Mouse (Mus musculus) testis, adult 2 months (tissue): Measurements from ENCODE around the gene 1700012B07Rik. TPM values are rescaled to one million over a fixed set of nuclear protein-coding genes. Genes with fewer than 3 reads are reported as not detected.

Experiments used
- H3K27ac ChIP-seq: fragments of 200-500 bp; 2 replicates; pipeline ENCODE4 v1.5.1; 2012; ENCODE audit warnings: low read depth, low read length; ENCODE audit not compliant: control insufficient read depth, insufficient read depth
- H3K27me3 ChIP-seq: fragments of 200-500 bp; 2 replicates; pipeline ENCODE4 v1.6.1; 2012; ENCODE audit warnings: mild to moderate bottlenecking, low read length, moderate library complexity; ENCODE audit not compliant: control insufficient read depth, insufficient read depth
- H3K36me3 ChIP-seq: fragments of 200-500 bp; 2 replicates; pipeline ENCODE4 v1.6.1; 2012; ENCODE audit warnings: mild to moderate bottlenecking, low read length; ENCODE audit not compliant: control insufficient read depth, insufficient read depth
- H3K4me1 ChIP-seq: fragments of 200-500 bp; 2 replicates; pipeline ENCODE4 v1.6.1; 2012; ENCODE audit warnings: low read length; ENCODE audit not compliant: control insufficient read depth, insufficient read depth
- H3K4me3 ChIP-seq: fragments of 200-500 bp; 2 replicates; pipeline ENCODE4 v1.5.1; 2012; ENCODE audit warnings: low read depth, mild to moderate bottlenecking, low read length, moderate library complexity, mixed read lengths; ENCODE audit not compliant: control insufficient read depth
- CTCF ChIP-seq: fragments of 200-500 bp; IDR thresholded peaks from 2 replicates; pipeline ENCODE4 v1.5.1; 2012; ENCODE audit warnings: low read depth, mild to moderate bottlenecking, inconsistent platforms, low read length, moderate library complexity; ENCODE audit not compliant: control insufficient read depth, insufficient read depth, insufficient replicate concordance
- POLR2A ChIP-seq: fragments of 200-500 bp; IDR thresholded peaks from 2 replicates; pipeline ENCODE4 v1.6.1; 2012; ENCODE audit warnings: low read depth, mild to moderate bottlenecking, inconsistent platforms, low read length, moderate library complexity; ENCODE audit not compliant: control insufficient read depth
- polyA plus RNA-seq: library from polyadenylated mRNA; depleted of rRNA; stranded (reverse); fragments of >200 nt; gene quantifications from 2 replicates; pipeline ENCODE4 v1.2.3, GENCODE M21; 2012; rRNA removed

1700012B07Rik gene
- polyA plus RNA-seq, 1 experiment = 217 TPM

DNA sequence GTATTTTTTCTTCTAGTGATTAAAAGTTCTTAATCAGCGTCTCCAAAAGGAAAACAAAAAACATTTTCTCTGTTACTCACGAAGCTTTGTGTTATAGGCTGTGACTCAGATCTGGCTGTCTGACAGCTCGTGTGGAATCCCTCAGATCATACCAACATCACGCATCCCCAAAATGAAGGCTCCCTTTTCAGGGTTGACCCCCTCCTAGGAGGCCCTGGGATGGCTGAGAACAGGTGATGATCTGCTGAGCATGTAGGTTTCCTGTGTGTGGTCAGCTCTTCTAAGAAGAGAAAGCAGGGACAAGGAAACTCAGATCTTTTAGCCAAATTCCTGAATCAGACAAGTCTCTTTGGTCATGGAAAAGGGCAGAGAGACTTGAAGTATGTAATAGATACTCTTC is 82.6 kb downstream of the 1700012B07Rik start:
- Histone ChIP-seq H3K27ac (no peak overlapping the region), H3K36me3 (no peaks in the 10 kb centered on the region), H3K4me1 (no peaks in the 10 kb centered on the region), H3K27me3 (no peaks in the 10 kb centered on the region), H3K4me3 (no peak overlapping the region)
- TF ChIP-seq CTCF = no peak
- no peak for TF ChIP-seq POLR2A

DNA sequence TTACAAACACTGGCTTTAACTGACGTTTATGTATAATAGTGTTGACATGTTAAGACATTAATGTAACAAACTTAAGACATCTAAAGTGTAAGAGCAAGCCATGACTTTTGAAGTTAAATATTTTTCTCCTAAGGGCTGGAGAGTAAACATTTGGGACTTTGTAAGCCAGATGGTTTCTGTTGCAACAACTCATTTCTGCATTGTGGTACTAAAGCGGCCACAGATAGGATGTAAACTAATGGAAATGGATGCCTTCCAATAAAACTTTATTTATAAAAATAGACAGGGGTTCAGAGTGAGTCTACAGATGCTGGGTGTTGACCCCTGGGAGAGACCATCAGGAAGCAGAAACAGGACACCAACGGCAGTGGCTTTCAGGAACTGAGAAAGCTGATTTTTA is 89.9 kb downstream of the 1700012B07Rik start:
- H3K27ac ChIP-seq = no peak overlapping the region
- no peaks in the 10 kb centered on the region for H3K36me3 ChIP-seq
- no peak overlapping the region for H3K4me3 ChIP-seq
- H3K4me1 ChIP-seq = no peaks in the 10 kb centered on the region
- TF ChIP-seq CTCF = no peak
- H3K27me3 ChIP-seq = no peaks in the 10 kb centered on the region

Other genes starting within 250 kb of the 1700012B07Rik start
- gene Wipi1, start 216.1 kb downstream of the 1700012B07Rik start, polyA plus RNA-seq = 29.9 and 34.5 TPM in 2 replicates
- gene Prkar1a, start 178.6 kb downstream of the 1700012B07Rik start, polyA plus RNA-seq = 68.7 and 74.1 TPM in 2 replicates
- gene Fam20a, start 105.8 kb downstream of the 1700012B07Rik start, polyA plus RNA-seq = 98.0 and 99.4 TPM in 2 replicates
- 0.16 and 0.20 TPM in 2 replicates for gene Abca8b, start 167.8 kb upstream of the 1700012B07Rik start, polyA plus RNA-seq